ENCODE assay signal across 38 mouse cellular contexts in the genomic region with DNA sequence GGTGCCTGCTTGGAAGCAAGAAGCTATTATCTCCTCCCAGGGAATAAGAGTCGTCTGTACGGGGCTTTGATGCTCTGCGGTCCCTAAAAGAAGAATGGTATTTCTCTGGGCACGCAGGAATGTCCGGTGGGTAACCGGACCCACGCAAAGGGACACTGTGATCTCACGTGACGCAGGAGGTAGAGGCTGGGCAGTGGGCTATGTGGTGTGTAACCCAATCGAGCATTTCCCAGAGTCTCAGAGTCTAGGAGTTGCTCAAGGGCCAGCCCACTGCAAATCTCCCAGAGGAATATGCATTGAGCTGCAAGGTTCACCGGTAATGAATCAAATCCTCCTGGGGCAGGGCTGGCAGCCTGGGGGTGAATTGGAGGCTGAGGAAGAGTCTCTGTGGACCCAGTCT. TPM values are rescaled to one million over a fixed set of nuclear protein-coding genes. Genes with fewer than 3 reads are reported as not detected.
"Had no signal": no experiment of that assay in that cellular context is flagged by ENCODE, and none has a peak within 500 bp of the region (broad histone marks: within the 10 kb centered on the region; RNA-seq: fewer than 3 reads in every experiment).

No protein-coding gene starts in this region.

- H3K27me3 ChIP-seq: midbrain, embryonic 15.5 days had no signal

- ATAC-seq: liver, embryonic 12.5 days; liver, postnatal 0 days; lung, postnatal 0 days; midbrain, embryonic 13.5 days; midbrain, embryonic 15.5 days; midbrain, embryonic 16.5 days had no signal

- H3K36me3 ChIP-seq: limb, embryonic 10.5 days; limb, embryonic 12.5 days; limb, embryonic 13.5 days; limb, embryonic 15.5 days; liver, embryonic 12.5 days; liver, embryonic 13.5 days; liver, embryonic 15.5 days; lung, embryonic 15.5 days; midbrain, embryonic 10.5 days; midbrain, embryonic 12.5 days; midbrain, embryonic 13.5 days; midbrain, embryonic 15.5 days; neural tube, embryonic 12.5 days; neural tube, embryonic 13.5 days had no signal

- H3K27ac ChIP-seq: limb, embryonic 10.5 days; limb, embryonic 12.5 days; limb, embryonic 13.5 days; limb, embryonic 15.5 days; liver, embryonic 12.5 days; liver, embryonic 13.5 days; liver, embryonic 14.5 days; liver, embryonic 15.5 days; lung, embryonic 15.5 days; macrophage; midbrain, embryonic 10.5 days; midbrain, embryonic 12.5 days; midbrain, embryonic 13.5 days; midbrain, embryonic 15.5 days; neural tube, embryonic 12.5 days; neural tube, embryonic 13.5 days had no signal

- H3K4me1 ChIP-seq: limb, embryonic 12.5 days; limb, embryonic 13.5 days; limb, embryonic 15.5 days; liver, embryonic 12.5 days; liver, embryonic 13.5 days; liver, embryonic 15.5 days; lung, embryonic 15.5 days; megakaryocyte, embryonic 14.5 days had no signal

- H3K9me3 ChIP-seq: limb, embryonic 10.5 days; limb, embryonic 12.5 days; limb, embryonic 13.5 days; limb, embryonic 15.5 days; liver, embryonic 12.5 days; liver, embryonic 13.5 days; liver, embryonic 15.5 days; lung, embryonic 15.5 days; megakaryocyte, embryonic 14.5 days; midbrain, embryonic 10.5 days; midbrain, embryonic 12.5 days; midbrain, embryonic 13.5 days; midbrain, embryonic 15.5 days; neural tube, embryonic 12.5 days; neural tube, embryonic 13.5 days had no signal

- H3K4me3 ChIP-seq: limb, embryonic 10.5 days; limb, embryonic 12.5 days; limb, embryonic 13.5 days; limb, embryonic 15.5 days; liver, embryonic 12.5 days; liver, embryonic 13.5 days; liver, embryonic 15.5 days; lung, embryonic 15.5 days; megakaryocyte, embryonic 14.5 days; midbrain, embryonic 10.5 days; midbrain, embryonic 12.5 days; midbrain, embryonic 13.5 days; midbrain, embryonic 15.5 days; myocyte; neural tube, embryonic 12.5 days; neural tube, embryonic 13.5 days had no signal

- DNase-seq: left cerebral cortex, postnatal 4 days; liver; liver, embryonic 13.5 days; liver, postnatal 0 days; lung, adult 18-20 months; lung, adult 2 months; lung, embryonic 14.5 days; lung, postnatal 10 days; lung, postnatal 14 days; lung, postnatal 36 days; lung, postnatal 4 days; midbrain, embryonic 14.5 days had no signal

- H3K9ac ChIP-seq: limb, embryonic 12.5 days; limb, embryonic 13.5 days; limb, embryonic 15.5 days; liver, embryonic 12.5 days; liver, embryonic 13.5 days; liver, embryonic 14.5 days; liver, embryonic 15.5 days; liver, postnatal 0 days; lung, embryonic 14.5 days; lung, embryonic 15.5 days; midbrain, embryonic 12.5 days; midbrain, embryonic 13.5 days; midbrain, embryonic 15.5 days; neural tube, embryonic 12.5 days; neural tube, embryonic 13.5 days had no signal

- H3K4me2 ChIP-seq: limb, embryonic 12.5 days; limb, embryonic 13.5 days; limb, embryonic 15.5 days; liver, embryonic 11.5 days; liver, embryonic 12.5 days; liver, embryonic 13.5 days; liver, embryonic 15.5 days; lung, embryonic 14.5 days; lung, embryonic 15.5 days; midbrain, embryonic 11.5 days; midbrain, embryonic 12.5 days; midbrain, embryonic 13.5 days; midbrain, embryonic 15.5 days; neural tube, embryonic 12.5 days; neural tube, embryonic 13.5 days had no signal

RNA-seq across cellular contexts. Expression of a gene that starts 9.5 kb away (rescaled TPM):
- polyA plus RNA-seq: limb, embryonic 11.5 days; limb, embryonic 12.5 days; liver, adult 2 months; liver, postnatal 0 days; lung, adult 2 months; lung, embryonic 14.5 days; lung, embryonic 15.5 days; lung, embryonic 16.5 days; lung, postnatal 0 days; macrophage; myocyte had no signal

RNA-seq across cellular contexts. Expression of a gene that starts 18.8 kb away (rescaled TPM):
- polyA plus RNA-seq: liver, adult 2 months; liver, embryonic 11.5 days; liver, embryonic 12.5 days; liver, embryonic 13.5 days; liver, embryonic 14.5 days; liver, embryonic 15.5 days; liver, embryonic 16.5 days; liver, postnatal 0 days; lung, adult 2 months; lung, embryonic 14.5 days; lung, embryonic 15.5 days; lung, embryonic 16.5 days; lung, postnatal 0 days; macrophage; midbrain, embryonic 10.5 days; midbrain, embryonic 11.5 days; midbrain, embryonic 12.5 days; midbrain, embryonic 13.5 days; midbrain, embryonic 14.5 days; midbrain, embryonic 15.5 days; midbrain, embryonic 16.5 days; midbrain, postnatal 0 days; myocyte; neural tube, embryonic 13.5 days had no signal
